Mouse (Mus musculus): ENCODE results near the gene Paox.
A peak's percentile ranks its signal among the peaks of the same experiment; 100 is the strongest.

DNA sequence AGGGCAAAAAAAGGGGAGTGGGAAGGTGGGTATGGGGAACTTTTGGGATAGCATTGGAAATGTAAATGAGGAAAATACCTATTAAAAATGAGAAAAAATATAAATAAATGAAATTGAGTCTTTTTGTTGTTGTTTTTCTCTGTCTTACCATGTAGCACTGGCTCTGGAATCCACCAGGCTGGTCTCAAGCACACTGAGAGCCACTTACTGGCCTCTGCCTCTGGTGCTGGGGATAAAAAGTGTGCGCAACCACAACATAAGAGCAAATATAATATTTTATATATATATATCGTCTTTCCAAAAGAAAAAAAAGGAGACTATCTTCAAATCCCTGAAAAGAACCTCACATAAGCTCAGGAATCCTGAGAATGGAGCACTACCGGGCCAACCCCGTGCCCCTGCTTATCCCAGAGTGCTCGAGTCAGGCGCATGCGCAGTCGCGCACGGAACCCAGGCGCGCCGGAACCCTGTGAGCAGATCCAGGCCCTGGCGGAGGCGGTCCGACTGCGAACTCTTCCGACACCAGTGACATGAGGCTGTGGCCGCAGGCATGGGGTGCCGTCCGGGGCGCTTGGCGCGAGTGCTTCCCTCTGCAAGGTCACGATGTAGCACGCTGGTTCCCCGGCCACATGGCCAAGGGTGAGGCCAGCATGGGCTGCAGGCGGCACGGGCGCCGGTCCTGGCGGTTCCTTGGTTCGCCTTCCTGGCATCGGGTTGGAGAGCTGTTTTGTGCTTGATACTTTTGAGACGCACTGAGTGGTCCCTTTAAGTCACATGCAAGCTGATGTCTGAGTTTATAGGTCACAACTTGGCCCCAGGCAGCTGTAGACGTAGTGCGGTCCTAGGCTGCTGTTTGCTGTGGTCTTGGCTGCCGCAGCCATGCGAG lies 21.8 kb downstream of the Paox start, which contains the start of gene Mtg1:
- TF ChIP-seq CTCF (IDR thresholded peaks at IDR 0.05; ENCODE audit: borderline replicate concordance, insufficient read depth, low read length) (no peak), POLR2A (IDR thresholded peaks at IDR 0.05; ENCODE audit: low read depth, low read length) (peak; percentile 69)

Data from embryonic fibroblast, embryonic 13.5 days (primary cell).